Mouse (Mus musculus) ES-Bruce4 (cell line): ENCODE measurements around the gene Rimbp3. TPM values are rescaled to one million over a fixed set of nuclear protein-coding genes. Genes with fewer than 3 reads are reported as not detected.
A peak's percentile ranks its signal among the peaks of the same experiment; 100 is the strongest.
"Not testable (repeated sequence)": the region's sequence is repeated elsewhere in the genome, so short reads cannot be mapped to it uniquely, and the experiment has no call there.

Experiments
- H3K27ac ChIP-seq: 2 replicates; pipeline ENCODE4 v1.5.1; 2012; ENCODE audit warnings: low read length, inconsistent platforms; ENCODE audit not compliant: insufficient read depth
- H3K27me3 ChIP-seq: 2 replicates; pipeline ENCODE4 v1.6.1; 2012; ENCODE audit warnings: mild to moderate bottlenecking, low read length, inconsistent platforms; ENCODE audit not compliant: control insufficient read depth, poor library complexity, insufficient read depth, severe bottlenecking
- H3K36me3 ChIP-seq: 2 replicates; pipeline ENCODE4 v1.6.1; 2012; ENCODE audit warnings: inconsistent platforms, mild to moderate bottlenecking, low read length, moderate library complexity; ENCODE audit not compliant: control insufficient read depth, poor library complexity, insufficient read depth, severe bottlenecking
- H3K4me1 ChIP-seq: one replicate; pipeline ENCODE4 v1.8.1; 2011; ENCODE audit warnings: low read length; ENCODE audit not compliant: control insufficient read depth, insufficient read depth
- H3K4me3 ChIP-seq: 2 replicates; pipeline ENCODE4 v1.5.1; 2011; ENCODE audit warnings: low read depth, mild to moderate bottlenecking, low read length
- H3K9ac ChIP-seq: 2 replicates; pipeline ENCODE4 v1.6.1; 2012; ENCODE audit warnings: low read depth, mild to moderate bottlenecking, inconsistent platforms; ENCODE audit not compliant: poor library complexity, severe bottlenecking
- H3K9me3 ChIP-seq: replicated peaks from 2 replicates; pipeline ENCODE4 v1.6.1; 2012; ENCODE audit warnings: mild to moderate bottlenecking, low read length, inconsistent platforms; ENCODE audit not compliant: control insufficient read depth, poor library complexity, insufficient read depth, severe bottlenecking
- CTCF ChIP-seq: IDR thresholded peaks from one replicate; pipeline ENCODE4 v1.8.1; 2011; ENCODE audit warnings: low read depth, low read length
- EP300 ChIP-seq: IDR thresholded peaks from 2 replicates; pipeline ENCODE4 v1.6.1; 2011; ENCODE audit warnings: low read depth, low read length; ENCODE audit not compliant: insufficient read depth
- POLR2A ChIP-seq: IDR thresholded peaks from one replicate; pipeline ENCODE4 v1.8.1; 2011; ENCODE audit warnings: low read length; ENCODE audit not compliant: insufficient read depth
- polyA plus RNA-seq: library from polyadenylated mRNA; stranded (reverse); fragments of >200 nt; gene quantifications from 2 replicates; pipeline ENCODE4 v1.2.4, GENCODE M21; 2011; ENCODE audit warnings: low read depth; ENCODE audit not compliant: missing spikeins, insufficient read depth, insufficient read length

Gene Rimbp3
- polyA plus RNA-seq, 1 experiment, result 0.63 TPM

GRCm38 (mm10) chr16:17225584-17225983, 17.2 kb downstream of the Rimbp3 start:
- Histone ChIP-seq H3K27me3 (no peaks in the 10 kb centered on the region), H3K4me3 (no peak overlapping the region), H3K9me3 (no peaks in the 10 kb centered on the region; the same call in 1 of the 2 replicates), H3K36me3 (no peaks in the 10 kb centered on the region), H3K4me1 (peaks cover 2% of the 10 kb centered on the region), H3K9ac (no peak overlapping the region), H3K27ac (no peak overlapping the region)
- no peak for TF ChIP-seq POLR2A

GRCm38 (mm10) chr16:17226496-17226895, 18.1 kb downstream of the Rimbp3 start:
- Histone ChIP-seq H3K9ac (no peak overlapping the region), H3K27ac (no peak overlapping the region), H3K4me1 (no peaks in the 10 kb centered on the region), H3K4me3 (no peak overlapping the region), H3K27me3 (no peaks in the 10 kb centered on the region), H3K36me3 (no peaks in the 10 kb centered on the region), H3K9me3 (no peaks in the 10 kb centered on the region; the same call in 1 of the 2 replicates)
- TF ChIP-seq EP300 (no peak), CTCF (no peak), POLR2A (no peak)

DNA sequence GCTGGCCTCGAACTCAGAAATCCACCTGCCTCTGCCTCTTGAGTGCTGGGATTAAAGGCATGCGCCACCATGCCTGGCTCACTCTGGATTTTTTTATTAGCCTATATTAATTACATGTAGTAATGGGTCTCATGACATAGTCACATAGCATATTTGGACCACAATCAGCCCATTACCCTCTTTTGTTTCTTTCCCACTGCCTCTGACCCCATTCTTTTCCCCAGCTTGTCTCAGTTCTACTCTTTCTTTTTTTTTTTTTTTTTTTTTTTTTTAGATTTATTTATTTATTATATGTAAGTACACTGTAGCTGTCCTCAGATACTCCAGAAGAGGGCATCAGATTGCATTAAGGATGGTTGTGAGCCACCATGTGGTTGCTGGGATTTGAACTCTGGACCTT, 23.1 kb downstream of the Rimbp3 start:
- H3K4me3 ChIP-seq, H3K4me1 ChIP-seq, H3K9ac ChIP-seq, H3K9me3 ChIP-seq, H3K27me3 ChIP-seq, H3K36me3 ChIP-seq, H3K27ac ChIP-seq: not testable (repeated sequence)

DNA sequence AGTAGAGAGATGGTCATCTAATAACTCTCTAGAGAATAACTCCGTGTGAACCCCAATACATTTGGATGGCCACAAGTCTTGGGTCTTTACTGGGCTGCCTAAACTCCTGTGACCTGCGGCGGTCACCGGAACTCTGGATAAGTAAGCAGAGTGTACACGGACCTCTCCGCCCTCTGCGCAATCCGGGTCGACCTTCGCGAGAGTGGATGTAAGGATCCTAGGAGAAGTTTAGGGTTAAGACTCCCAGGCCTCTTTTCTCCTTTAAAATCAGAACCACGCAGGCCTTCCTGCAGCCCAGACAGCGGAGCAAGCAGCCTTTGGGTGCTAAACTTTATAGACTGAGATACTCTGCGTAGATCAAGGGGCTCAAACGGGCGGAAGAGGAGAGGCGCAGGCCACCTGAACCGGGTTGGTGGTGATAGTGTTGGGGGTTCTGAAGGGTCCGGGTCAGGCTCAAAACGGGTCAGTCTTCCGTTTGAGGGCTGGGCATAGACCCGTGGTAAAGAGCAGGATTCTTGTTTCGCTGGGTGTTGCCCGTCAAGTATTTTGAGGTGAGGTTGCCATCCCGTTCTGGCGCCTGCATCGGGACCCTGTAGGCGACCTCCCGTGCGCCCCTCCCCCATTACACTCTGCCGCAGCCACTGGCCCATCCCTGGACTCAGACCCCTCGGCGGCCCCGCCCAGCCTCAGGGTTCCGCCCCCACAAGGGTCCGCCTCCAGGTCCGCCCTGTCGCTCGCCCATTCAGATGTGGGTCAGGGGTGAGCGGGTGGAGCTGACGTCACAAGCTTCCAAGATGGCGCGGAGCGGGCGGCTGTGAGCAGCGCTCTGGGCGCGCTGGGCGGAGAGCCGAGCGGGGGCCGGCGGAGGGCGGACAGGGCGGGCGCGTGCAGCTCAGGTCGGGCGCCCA, 24.6 kb downstream of the Rimbp3 start, which contains the start of gene Hic2:
Hic2 (plus strand) TSS at position 779 of the 908 bp plus-strand sequence.
- Histone ChIP-seq H3K4me1 (peaks cover 6% of the 10 kb centered on the region), H3K27ac (peak within 1 kb of the TSS; percentile 43), H3K36me3 (no peaks in the 10 kb centered on the region), H3K4me3 (peak within 1 kb of the TSS; percentile 93), H3K9me3 (no peaks in the 10 kb centered on the region; the same call in 1 of the 2 replicates), H3K9ac (peak within 1 kb of the TSS; percentile 94), H3K27me3 (no peaks in the 10 kb centered on the region)
- peak; percentile 49 for TF ChIP-seq POLR2A
- TF ChIP-seq EP300, result peak; percentile 60; the same call in 1 of the 2 replicates
- no peak for TF ChIP-seq CTCF

GRCm38 (mm10) chr16:17233702-17234498, 25.5 kb downstream of the Rimbp3 start:
- TF ChIP-seq EP300, result no peak
- TF ChIP-seq POLR2A, result no peak
- TF ChIP-seq CTCF, result no peak
- Histone ChIP-seq H3K27me3 (no peaks in the 10 kb centered on the region), H3K4me3 (peak overlapping the region; percentile 93), H3K9ac (peak overlapping the region; percentile 94), H3K4me1 (peaks cover 12% of the 10 kb centered on the region), H3K36me3 (no peaks in the 10 kb centered on the region), H3K27ac (peak overlapping the region; percentile 37), H3K9me3 (no peaks in the 10 kb centered on the region; the same call in 1 of the 2 replicates)

DNA sequence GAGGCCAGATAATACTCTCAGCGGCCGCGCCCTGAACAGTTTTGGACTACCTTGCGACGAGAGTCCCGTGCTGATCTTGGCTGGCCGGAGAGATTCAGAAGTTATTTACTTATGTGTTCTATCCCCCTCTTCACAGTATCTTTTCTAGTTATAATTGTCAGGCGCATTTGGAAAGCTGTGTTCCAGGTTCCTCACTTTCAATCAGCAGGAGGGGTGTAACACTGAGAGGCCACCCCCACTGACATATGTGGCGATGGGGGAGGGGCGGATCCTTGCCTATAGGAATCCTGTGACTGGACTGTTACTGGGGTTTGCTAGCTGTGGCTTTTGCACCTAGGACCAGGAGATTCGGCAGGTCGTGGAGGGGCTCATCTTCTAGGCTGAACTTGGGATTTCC, 26.1 kb downstream of the Rimbp3 start:
- peak overlapping the region; percentile 94 for H3K9ac ChIP-seq
- H3K4me3 ChIP-seq, result peak overlapping the region; percentile 93
- H3K36me3 ChIP-seq, result no peaks in the 10 kb centered on the region
- H3K27me3 ChIP-seq, result no peaks in the 10 kb centered on the region
- peak overlapping the region; percentile 37; the same call in 1 of the 2 replicates for H3K27ac ChIP-seq
- H3K4me1 ChIP-seq, result peaks cover 17% of the 10 kb centered on the region
- no peak for TF ChIP-seq POLR2A
- TF ChIP-seq CTCF, result no peak
- 0 out of 2 replicates have a peak, but pooled peaks have one; percentile 48 for TF ChIP-seq EP300
- no peaks in the 10 kb centered on the region; the same call in 1 of the 2 replicates for H3K9me3 ChIP-seq
